Mouse (Mus musculus) MEL (cell line): ENCODE data around the gene Rab34.

Source experiments
- CTCF ChIP-seq, 3 experiments: IDR thresholded peaks in 2 of 3; conservative IDR thresholded peaks in 1 of 3; 2 replicates each; pipeline ENCODE4 v1.5.1; 2011 to 2012; ENCODE audit warnings: low read length in 3 of 3, low read depth in 2 of 3, mild to moderate bottlenecking in 2 of 3, improper control_type of control experiment in 1 of 3, inconsistent platforms in 1 of 3, mixed read lengths in 1 of 3, moderate library complexity in 1 of 3; ENCODE audit not compliant: control insufficient read depth in 1 of 3, insufficient read depth in 1 of 3, poor library complexity in 1 of 3, severe bottlenecking in 1 of 3
- GATA1 ChIP-seq: IDR thresholded peaks from 2 replicates; pipeline ENCODE4 v1.6.1; 2011; ENCODE audit warnings: low read depth, low read length, improper control_type of control experiment
- MAFK ChIP-seq: IDR thresholded peaks from 2 replicates; pipeline ENCODE4 v1.6.1; 2011; ENCODE audit warnings: low read depth, mild to moderate bottlenecking, low read length, improper control_type of control experiment, borderline replicate concordance
- MAX ChIP-seq: IDR thresholded peaks from 2 replicates; pipeline ENCODE4 v1.6.1; 2011; ENCODE audit warnings: low read length, improper control_type of control experiment
- NRF1 ChIP-seq: IDR thresholded peaks from 2 replicates; pipeline ENCODE4 v1.6.1; 2014; ENCODE audit warnings: low read depth, mild to moderate bottlenecking, inconsistent platforms, low read length, improper control_type of control experiment, moderate library complexity; ENCODE audit not compliant: poor library complexity, insufficient read depth, severe bottlenecking
- RCOR1 ChIP-seq: IDR thresholded peaks from 2 replicates; pipeline ENCODE4 v1.6.1; 2012; ENCODE audit warnings: low read depth, mild to moderate bottlenecking, inconsistent platforms, low read length, improper control_type of control experiment
- SIN3A ChIP-seq: IDR thresholded peaks from 2 replicates; pipeline ENCODE4 v1.6.1; 2012; ENCODE audit warnings: low read length, improper control_type of control experiment, inconsistent platforms
- TCF12 ChIP-seq: IDR thresholded peaks from 2 replicates; pipeline ENCODE4 v1.6.1; 2014; ENCODE audit warnings: low read depth, mild to moderate bottlenecking, inconsistent platforms, low read length, improper control_type of control experiment, moderate library complexity
- USF1 ChIP-seq: IDR thresholded peaks from 2 replicates; pipeline ENCODE4 v1.6.1; 2014; ENCODE audit warnings: low read depth, mild to moderate bottlenecking, inconsistent platforms, low read length, improper control_type of control experiment, moderate library complexity
- ZMIZ1 ChIP-seq: IDR thresholded peaks from 2 replicates; pipeline ENCODE4 v1.6.1; 2012; ENCODE audit warnings: low read depth, mild to moderate bottlenecking, inconsistent platforms, low read length, improper control_type of control experiment, moderate library complexity

- TF ChIP-seq CTCF (IDR thresholded peaks at IDR 0.05 in 2 of 3, conservative IDR thresholded peaks at IDR 0.05 in 1 of 3; ENCODE audit: control insufficient read depth in 1 of 3, insufficient read depth in 1 of 3, low read depth in 2 of 3, low read length in 3 of 3, poor library complexity in 1 of 3, severe bottlenecking in 1 of 3) (no peak), ZMIZ1 (no peak), GATA1 (no peak), TCF12 (no peak), NRF1 (no peak), RCOR1 (no peak), MAX (no peak), USF1 (no peak), SIN3A (no peak), MAFK (no peak)
These were observed 7.1 kb downstream of the Rab34 start for GRCm38 (mm10) chr11:78195101-78195863.
